Mouse (Mus musculus): ENCODE results near the gene Rfxank. TPM values are rescaled to one million over a fixed set of nuclear protein-coding genes. Genes with fewer than 3 reads are reported as not detected.

Rfxank gene
- 10 to 100 TPM; 13.0 to 17.4 TPM for total RNA-seq (2021)
- long read RNA-seq, experiment 1, transcript Rfxank-201 (9 exons, 3,609 nt), result major isoform, 6 of 9 reads
- long read RNA-seq, experiment 1, partial matches to known transcripts, result 0 of 9 reads
- long read RNA-seq, experiment 1, other reads (novel, unspliced or antisense), result 3 of 9 reads
- long read RNA-seq, experiment 2, transcript Rfxank-201 (9 exons, 3,609 nt), result major isoform, 6 of 11 reads
- long read RNA-seq, experiment 2, partial matches to known transcripts, result 1 of 11 reads
- long read RNA-seq, experiment 2, other reads (novel, unspliced or antisense), result 2 of 11 reads

- DNase-seq (ENCODE audit: low spot score in 2 of 2), result peak; percentile 95 to 96
These were observed at the start of gene Rfxank, which contains the start of the genes Borcs8 and Mef2b for GRCm38 (mm10) chr8:70139026-70139857. Rfxank (minus strand) TSS chr8:70139154. Borcs8 (plus strand) TSS chr8:70139499. Mef2b (plus strand) TSS chr8:70139711.

- DNase-seq (ENCODE audit: low spot score in 2 of 2), result no peak
These were observed 49.8 kb upstream of the Rfxank start for GRCm38 (mm10) chr8:70188707-70189106.

- DNase-seq (ENCODE audit: low spot score in 2 of 2), result no peak
These were observed 44.2 kb upstream of the Rfxank start for GRCm38 (mm10) chr8:70183194-70183593.

- no peak for DNase-seq (ENCODE audit: low spot score in 2 of 2)
These were observed 42.9 kb upstream of the Rfxank start for GRCm38 (mm10) chr8:70181903-70182252.

GRCm38 (mm10) chr8:70181212-70181902, 42.4 kb upstream of the Rfxank start:
- no peak for DNase-seq (ENCODE audit: low spot score in 2 of 2)

GRCm38 (mm10) chr8:70179082-70179481, 40.1 kb upstream of the Rfxank start:
- DNase-seq (ENCODE audit: low spot score in 2 of 2), result no peak

GRCm38 (mm10) chr8:70178231-70178630, 39.3 kb upstream of the Rfxank start:
- no peak for DNase-seq (ENCODE audit: low spot score in 2 of 2)

GRCm38 (mm10) chr8:70174079-70174478, 35.1 kb upstream of the Rfxank start:
- DNase-seq (ENCODE audit: low spot score in 2 of 2), result no peak

- DNase-seq (ENCODE audit: low spot score in 2 of 2), result no peak
These were observed 34.4 kb upstream of the Rfxank start for GRCm38 (mm10) chr8:70173320-70173719.

GRCm38 (mm10) chr8:70172043-70172681, 33.2 kb upstream of the Rfxank start, which contains the start of gene Tmem161a:
Tmem161a (plus strand) TSS chr8:70172356.
- peak; percentile 77 to 85 for DNase-seq (ENCODE audit: low spot score in 2 of 2)

- no peak for DNase-seq (ENCODE audit: low spot score in 2 of 2)
These were observed 32.3 kb upstream of the Rfxank start for GRCm38 (mm10) chr8:70171240-70171639.

- DNase-seq (ENCODE audit: low spot score in 2 of 2), result no peak
These were observed 31.8 kb upstream of the Rfxank start for GRCm38 (mm10) chr8:70170748-70171147.

- no peak for DNase-seq (ENCODE audit: low spot score in 2 of 2)
These were observed 31.2 kb upstream of the Rfxank start for GRCm38 (mm10) chr8:70170116-70170515.

GRCm38 (mm10) chr8:70166504-70167110, 27.7 kb upstream of the Rfxank start:
- DNase-seq (ENCODE audit: low spot score in 2 of 2), result peak; percentile 64 to 75

- DNase-seq (ENCODE audit: low spot score in 2 of 2), result no peak
These were observed 24.4 kb upstream of the Rfxank start for GRCm38 (mm10) chr8:70163316-70163715.

- DNase-seq (ENCODE audit: low spot score in 2 of 2), result no peak
These were observed 21.1 kb upstream of the Rfxank start for GRCm38 (mm10) chr8:70160015-70160414.

GRCm38 (mm10) chr8:70159211-70159610, 20.3 kb upstream of the Rfxank start:
- no peak for DNase-seq (ENCODE audit: low spot score in 2 of 2)

GRCm38 (mm10) chr8:70158069-70158853, 19.3 kb upstream of the Rfxank start:
- DNase-seq (ENCODE audit: low spot score in 2 of 2), result peak; percentile 60 to 71

GRCm38 (mm10) chr8:70157240-70157800, 18.4 kb upstream of the Rfxank start:
- DNase-seq (ENCODE audit: low spot score in 2 of 2), result no peak
